8 mouse cellular contexts compared by ENCODE assay signal in genomic region chr8:119557132-119557531, GRCm38 (mm10). TPM values are rescaled to one million over a fixed set of nuclear protein-coding genes. Genes with fewer than 3 reads are reported as not detected.
A peak's percentile ranks its signal among the peaks of the same experiment; 100 is the strongest.
DNase-seq lines count a peak whose midpoint lies in the region; ATAC-seq lines count a peak whose summit lies in the region.

No protein-coding gene starts in this region.

- WGBS in heart, embryonic 16.5 days = 70% methylated on average over 9 of the region's 9 CpGs
- 85% methylated on average over 9 of the region's 9 CpGs for WGBS in hindbrain, embryonic 13.5 days
- WGBS in midbrain, embryonic 14.5 days = 81% methylated on average over 9 of the region's 9 CpGs

- no peak overlapping the region for H3K27ac ChIP-seq in heart, embryonic 16.5 days (ENCODE audit: low read length)
- no peak overlapping the region for H3K27ac ChIP-seq in hindbrain, embryonic 13.5 days
- H3K27ac ChIP-seq in midbrain, embryonic 14.5 days (replicated peaks; ENCODE audit: low read depth, low read length) = no peak overlapping the region

- peak overlapping the region; percentile 83 for H3K4me3 ChIP-seq in heart, embryonic 16.5 days (ENCODE audit: low read length)
- peak overlapping the region; percentile 73 for H3K4me3 ChIP-seq in hindbrain, embryonic 13.5 days
- H3K4me3 ChIP-seq in midbrain, embryonic 14.5 days (replicated peaks; ENCODE audit: low read depth, low read length) = peak overlapping the region; percentile 72; the same call in 1 of the 2 replicates

- H3K4me2 ChIP-seq in heart, embryonic 16.5 days (ENCODE audit: low read depth, low read length) = peak overlapping the region; percentile 94
- peak overlapping the region; percentile 89 for H3K4me2 ChIP-seq in hindbrain, embryonic 13.5 days
- peak overlapping the region; percentile 89 for H3K4me2 ChIP-seq in midbrain, embryonic 14.5 days (ENCODE audit: low read length)

- no peaks in the 10 kb centered on the region for H3K9me3 ChIP-seq in heart, embryonic 16.5 days (replicated peaks; ENCODE audit: control insufficient read depth, low read length)
- no peaks in the 10 kb centered on the region for H3K9me3 ChIP-seq in hindbrain, embryonic 13.5 days
- H3K9me3 ChIP-seq in midbrain, embryonic 14.5 days (ENCODE audit: control insufficient read depth, low read length) = no peaks in the 10 kb centered on the region

- peaks cover 18% of the 10 kb centered on the region for H3K4me1 ChIP-seq in heart, embryonic 16.5 days (ENCODE audit: control insufficient read depth, insufficient read depth, low read length)
- peaks cover 38% of the 10 kb centered on the region for H3K4me1 ChIP-seq in hindbrain, embryonic 13.5 days (replicated peaks)
- H3K4me1 ChIP-seq in midbrain, embryonic 14.5 days (ENCODE audit: control insufficient read depth, insufficient read depth, low read length) = peaks cover 8% of the 10 kb centered on the region

- no peak for ATAC-seq in heart, embryonic 16.5 days (replicated peaks; ENCODE audit: extremely low read depth, insufficient read depth, low FRiP score)
- ATAC-seq in hindbrain, embryonic 13.5 days (ENCODE audit: low FRiP score) = no peak
- ATAC-seq in midbrain, embryonic 14.5 days (ENCODE audit: low FRiP score, low TSS enrichment) = no peak

- no peak for DNase-seq in heart, adult 11 months
- peak; percentile 40 for DNase-seq in MN1 (ENCODE audit: low spot score)
- no peak for DNase-seq in midbrain, embryonic 14.5 days
- no peak for DNase-seq in cerebellum, postnatal 36 days
- DNase-seq in urinary bladder, postnatal 14 days (ENCODE audit: low spot score) = no peak
- no peak for DNase-seq in adrenal gland, adult (ENCODE audit: inconsistent age in 2 of 2, low spot score in 1 of 2)

- peak overlapping the region; percentile 89 for H3K9ac ChIP-seq in heart, embryonic 16.5 days (ENCODE audit: low read length)
- peak overlapping the region; percentile 87 for H3K9ac ChIP-seq in hindbrain, embryonic 13.5 days
- peak overlapping the region; percentile 86; the same call in 1 of the 2 replicates for H3K9ac ChIP-seq in midbrain, embryonic 14.5 days (replicated peaks; ENCODE audit: low read length)

- no peaks in the 10 kb centered on the region for H3K27me3 ChIP-seq in heart, embryonic 16.5 days (ENCODE audit: control insufficient read depth, insufficient read depth, low read length)
- no peaks in the 10 kb centered on the region for H3K27me3 ChIP-seq in hindbrain, embryonic 13.5 days
- H3K27me3 ChIP-seq in midbrain, embryonic 14.5 days (ENCODE audit: control insufficient read depth, insufficient read depth, low read length) = no peaks in the 10 kb centered on the region

- H3K36me3 ChIP-seq in heart, embryonic 16.5 days (ENCODE audit: control insufficient read depth, insufficient read depth) = 0 out of 2 replicates have a peak, but pooled peaks cover 4% of the 10 kb centered on the region
- H3K36me3 ChIP-seq in hindbrain, embryonic 13.5 days = peaks cover 15% of the 10 kb centered on the region
- H3K36me3 ChIP-seq in midbrain, embryonic 14.5 days (ENCODE audit: control insufficient read depth, insufficient read depth, low read length) = peaks cover 7% of the 10 kb centered on the region

RNA-seq across cellular contexts. Expression of gene Mbtps1, which starts 1.4 kb away (rescaled TPM):
- polyA plus RNA-seq in heart, embryonic 16.5 days (2015; fragmentation: Nextera tagmentation; extraction: Ambion mirVana) = 68.5 and 72.4 TPM in 2 replicates
- 61.3 and 63.2 TPM in 2 replicates for polyA plus RNA-seq in hindbrain, embryonic 13.5 days (2015; fragmentation: Nextera tagmentation; extraction: Ambion mirVana)
- 40.4 and 59.5 TPM in 2 replicates for polyA plus RNA-seq in midbrain, embryonic 14.5 days (2014; fragmentation: Nextera tagmentation; extraction: Ambion mirVana)

RNA-seq across cellular contexts. Expression of gene Hsdl1, which starts 17.9 kb away (rescaled TPM):
- 40.9 and 51.1 TPM in 2 replicates for polyA plus RNA-seq in heart, embryonic 16.5 days (2015; fragmentation: Nextera tagmentation; extraction: Ambion mirVana)
- 138 and 150 TPM in 2 replicates for polyA plus RNA-seq in hindbrain, embryonic 13.5 days (2015; fragmentation: Nextera tagmentation; extraction: Ambion mirVana)
- 178 and 204 TPM in 2 replicates for polyA plus RNA-seq in midbrain, embryonic 14.5 days (2014; fragmentation: Nextera tagmentation; extraction: Ambion mirVana)

RNA-seq across cellular contexts. Expression of gene Dnaaf1, which starts 17.9 kb away (rescaled TPM):
- 0.50 and 0.71 TPM in 2 replicates for polyA plus RNA-seq in heart, embryonic 16.5 days (2015; fragmentation: Nextera tagmentation; extraction: Ambion mirVana)
- polyA plus RNA-seq in hindbrain, embryonic 13.5 days (2015; fragmentation: Nextera tagmentation; extraction: Ambion mirVana) = 0.29 and 0.31 TPM in 2 replicates
- polyA plus RNA-seq in midbrain, embryonic 14.5 days (2014; fragmentation: Nextera tagmentation; extraction: Ambion mirVana) = 0.13 and 0.23 TPM in 2 replicates

RNA-seq across cellular contexts. Expression of gene Taf1c, which starts 47.9 kb away (rescaled TPM):
- 8.5 and 9.4 TPM in 2 replicates for polyA plus RNA-seq in heart, embryonic 16.5 days (2015; fragmentation: Nextera tagmentation; extraction: Ambion mirVana)
- polyA plus RNA-seq in hindbrain, embryonic 13.5 days (2015; fragmentation: Nextera tagmentation; extraction: Ambion mirVana) = 12.6 and 14.5 TPM in 2 replicates
- polyA plus RNA-seq in midbrain, embryonic 14.5 days (2014; fragmentation: Nextera tagmentation; extraction: Ambion mirVana) = 14.6 and 16.6 TPM in 2 replicates

RNA-seq across cellular contexts. Expression of gene Adad2, which starts 55.4 kb away (rescaled TPM):
- 0.07 TPM in 1 of 2 replicates, not detected in the other for polyA plus RNA-seq in heart, embryonic 16.5 days (2015; fragmentation: Nextera tagmentation; extraction: Ambion mirVana)
- polyA plus RNA-seq in hindbrain, embryonic 13.5 days (2015; fragmentation: Nextera tagmentation; extraction: Ambion mirVana) = not detected in 2 replicates
- 0.21 and 0.32 TPM in 2 replicates for polyA plus RNA-seq in midbrain, embryonic 14.5 days (2014; fragmentation: Nextera tagmentation; extraction: Ambion mirVana)
